Mouse (Mus musculus) testis, adult 2 months (tissue): ENCODE data around the gene Lrrc49. TPM values are rescaled to one million over a fixed set of nuclear protein-coding genes. Genes with fewer than 3 reads are reported as not detected.

Source experiments
- H3K27ac ChIP-seq: fragments of 200-500 bp; 2 replicates; pipeline ENCODE4 v1.5.1; 2012; ENCODE audit warnings: low read depth, low read length; ENCODE audit not compliant: control insufficient read depth, insufficient read depth
- H3K27me3 ChIP-seq: fragments of 200-500 bp; 2 replicates; pipeline ENCODE4 v1.6.1; 2012; ENCODE audit warnings: mild to moderate bottlenecking, low read length, moderate library complexity; ENCODE audit not compliant: control insufficient read depth, insufficient read depth
- H3K36me3 ChIP-seq: fragments of 200-500 bp; 2 replicates; pipeline ENCODE4 v1.6.1; 2012; ENCODE audit warnings: mild to moderate bottlenecking, low read length; ENCODE audit not compliant: control insufficient read depth, insufficient read depth
- H3K4me1 ChIP-seq: fragments of 200-500 bp; 2 replicates; pipeline ENCODE4 v1.6.1; 2012; ENCODE audit warnings: low read length; ENCODE audit not compliant: control insufficient read depth, insufficient read depth
- H3K4me3 ChIP-seq: fragments of 200-500 bp; 2 replicates; pipeline ENCODE4 v1.5.1; 2012; ENCODE audit warnings: low read depth, mild to moderate bottlenecking, low read length, moderate library complexity, mixed read lengths; ENCODE audit not compliant: control insufficient read depth
- CTCF ChIP-seq: fragments of 200-500 bp; IDR thresholded peaks from 2 replicates; pipeline ENCODE4 v1.5.1; 2012; ENCODE audit warnings: low read depth, mild to moderate bottlenecking, inconsistent platforms, low read length, moderate library complexity; ENCODE audit not compliant: control insufficient read depth, insufficient read depth, insufficient replicate concordance
- POLR2A ChIP-seq: fragments of 200-500 bp; IDR thresholded peaks from 2 replicates; pipeline ENCODE4 v1.6.1; 2012; ENCODE audit warnings: low read depth, mild to moderate bottlenecking, inconsistent platforms, low read length, moderate library complexity; ENCODE audit not compliant: control insufficient read depth
- polyA plus RNA-seq: library from polyadenylated mRNA; depleted of rRNA; stranded (reverse); fragments of >200 nt; gene quantifications from 2 replicates; pipeline ENCODE4 v1.2.3, GENCODE M21; 2012

Lrrc49 gene
- polyA plus RNA-seq, 1 experiment, result 22.6 TPM

- H3K4me3 ChIP-seq, result no peak overlapping the region
- no peak for TF ChIP-seq CTCF
- no peak for TF ChIP-seq POLR2A
Observed at GRCm38 (mm10) chr9:60696271-60696985, 8.5 kb upstream of the Lrrc49 start.

DNA sequence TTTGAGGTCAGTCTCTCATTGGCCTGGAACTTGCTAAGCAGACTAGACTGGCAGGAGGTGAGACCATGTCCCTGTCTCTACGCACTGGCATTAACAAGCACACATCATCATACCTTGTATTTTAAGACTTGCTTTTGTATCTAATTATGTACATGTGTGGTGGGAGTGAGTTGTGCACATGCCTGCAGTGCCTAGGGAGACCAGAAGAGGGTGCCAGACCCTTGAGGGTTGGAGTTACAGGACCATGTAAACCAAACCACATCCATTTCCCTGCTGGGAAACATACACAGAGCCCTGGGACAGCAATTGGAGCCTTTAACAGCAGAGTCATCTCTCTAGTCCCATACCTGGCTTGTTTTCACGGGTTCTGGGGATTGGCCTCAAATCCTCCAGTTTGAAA, 6.0 kb upstream of the Lrrc49 start:
- H3K4me1 ChIP-seq, result no peaks in the 10 kb centered on the region
- H3K36me3 ChIP-seq, result no peaks in the 10 kb centered on the region
- TF ChIP-seq POLR2A, result no peak
- TF ChIP-seq CTCF, result peak; percentile 72; the same call in 1 of the 2 replicates
- no peak overlapping the region for H3K27ac ChIP-seq
- no peak overlapping the region for H3K4me3 ChIP-seq
- H3K27me3 ChIP-seq, result no peaks in the 10 kb centered on the region

More at GRCm38 (mm10) chr9:60696271-60696985, 8.5 kb upstream of the Lrrc49 start:
- Histone ChIP-seq H3K36me3 (no peaks in the 10 kb centered on the region), H3K27ac (peak overlapping the region; percentile 7; the same call in 1 of the 2 replicates), H3K4me1 (no peaks in the 10 kb centered on the region; the same call in 1 of the 2 replicates), H3K27me3 (no peaks in the 10 kb centered on the region)

GRCm38 (mm10) chr9:60692624-60693023, 4.7 kb upstream of the Lrrc49 start:
- Histone ChIP-seq H3K4me3 (no peak overlapping the region), H3K36me3 (no peaks in the 10 kb centered on the region), H3K27me3 (no peaks in the 10 kb centered on the region), H3K4me1 (no peaks in the 10 kb centered on the region), H3K27ac (no peak overlapping the region)
- TF ChIP-seq CTCF (no peak), POLR2A (no peak)

GRCm38 (mm10) chr9:60687415-60687814, 543 bp downstream of the Lrrc49 start:
- Histone ChIP-seq H3K27ac (peak overlapping the region; percentile 79), H3K4me3 (peak overlapping the region; percentile 90)
- TF ChIP-seq POLR2A (no peak), CTCF (no peak)

DNA sequence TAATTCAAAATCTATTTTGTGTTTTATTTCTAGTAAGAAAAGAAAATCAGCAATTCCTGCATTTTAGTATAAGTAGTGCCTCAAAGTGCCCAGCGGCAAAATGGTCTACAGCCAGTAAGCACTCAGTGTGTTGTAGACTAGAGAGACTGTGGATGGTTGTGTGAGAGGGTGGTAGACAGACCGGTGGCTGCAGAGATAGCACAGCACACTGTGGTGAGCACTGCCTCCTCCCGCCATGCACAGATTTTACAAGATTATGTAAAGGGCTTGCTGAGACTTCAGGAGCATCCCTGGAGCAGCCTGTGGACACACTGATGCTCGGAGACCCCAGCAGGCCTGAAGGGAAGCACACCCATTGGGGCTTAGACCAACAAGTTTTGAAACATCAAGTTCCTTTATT, 5.2 kb downstream of the Lrrc49 start:
- no peaks in the 10 kb centered on the region; the same call in 1 of the 2 replicates for H3K4me1 ChIP-seq
- no peak overlapping the region for H3K27ac ChIP-seq
- no peak overlapping the region for H3K4me3 ChIP-seq
- H3K27me3 ChIP-seq, result no peaks in the 10 kb centered on the region
- H3K36me3 ChIP-seq, result peaks cover 3% of the 10 kb centered on the region
- TF ChIP-seq POLR2A (no peak), CTCF (no peak)

More at GRCm38 (mm10) chr9:60687415-60687814, 543 bp downstream of the Lrrc49 start:
- H3K4me1 ChIP-seq, result no peaks in the 10 kb centered on the region; the same call in 1 of the 2 replicates
- H3K27me3 ChIP-seq, result no peaks in the 10 kb centered on the region
- peaks cover 2% of the 10 kb centered on the region; the same call in 1 of the 2 replicates for H3K36me3 ChIP-seq

GRCm38 (mm10) chr9:60681005-60681404, 7.0 kb downstream of the Lrrc49 start:
- Histone ChIP-seq H3K27me3 (no peaks in the 10 kb centered on the region), H3K36me3 (peaks cover 5% of the 10 kb centered on the region)

DNA sequence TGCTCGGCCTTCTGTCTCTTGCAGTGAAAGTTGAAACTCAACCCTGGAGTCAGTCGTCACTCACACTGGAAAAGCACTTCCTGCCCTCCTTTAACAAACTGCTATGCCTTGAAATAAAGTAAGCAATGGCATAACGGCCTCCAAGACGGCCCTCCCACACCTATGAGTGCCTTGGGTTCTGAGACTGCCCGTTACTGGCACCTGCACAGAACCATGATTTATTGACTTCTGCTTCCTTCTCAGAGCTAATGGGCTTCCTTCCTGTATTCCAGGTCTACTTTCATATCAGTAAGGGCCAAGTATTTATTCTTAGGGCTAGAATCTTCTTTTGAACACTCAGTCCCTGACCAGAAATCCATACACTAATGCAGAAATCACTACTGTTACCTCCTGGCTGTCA, 9.0 kb downstream of the Lrrc49 start:
- H3K27me3 ChIP-seq, result no peaks in the 10 kb centered on the region
- H3K36me3 ChIP-seq, result peaks cover 3% of the 10 kb centered on the region

More at GRCm38 (mm10) chr9:60681005-60681404, 7.0 kb downstream of the Lrrc49 start:
- no peak overlapping the region for H3K4me3 ChIP-seq
- TF ChIP-seq CTCF, result no peak
- TF ChIP-seq POLR2A, result no peak
- no peak overlapping the region for H3K27ac ChIP-seq
- H3K4me1 ChIP-seq, result no peaks in the 10 kb centered on the region; the same call in 1 of the 2 replicates

More for the DNA sequence above, 9.0 kb downstream of the Lrrc49 start:
- H3K4me3 ChIP-seq, result no peak overlapping the region
- TF ChIP-seq CTCF (no peak), POLR2A (no peak)
- no peak overlapping the region for H3K27ac ChIP-seq
- no peaks in the 10 kb centered on the region; the same call in 1 of the 2 replicates for H3K4me1 ChIP-seq
